8 mouse cellular contexts compared by ENCODE assay signal in genomic region chr11:94129261-94130059, GRCm38 (mm10).
DNase-seq lines count a peak whose midpoint lies in the region; ATAC-seq and TF ChIP-seq lines count a peak whose summit lies in the region.

No protein-coding gene starts in this region.

- WGBS in hindbrain, embryonic 14.5 days = 63% methylated on average over 12 of the region's 12 CpGs
- WGBS in midbrain, postnatal 0 days = 62% methylated on average over 12 of the region's 12 CpGs

- no peaks in the 10 kb centered on the region for H3K9me3 ChIP-seq in hindbrain, embryonic 14.5 days (ENCODE audit: control insufficient read depth, low read length)
- no peaks in the 10 kb centered on the region for H3K9me3 ChIP-seq in midbrain, postnatal 0 days (ENCODE audit: low read length)

- H3K36me3 ChIP-seq in hindbrain, embryonic 14.5 days (replicated peaks; ENCODE audit: control insufficient read depth, insufficient read depth) = peaks cover 33% of the 10 kb centered on the region
- peaks cover 10% of the 10 kb centered on the region for H3K36me3 ChIP-seq in midbrain, postnatal 0 days (ENCODE audit: insufficient read depth, low read length)

- no peak overlapping the region for H3K4me2 ChIP-seq in hindbrain, embryonic 14.5 days (replicated peaks)
- no peak overlapping the region for H3K4me2 ChIP-seq in midbrain, postnatal 0 days (ENCODE audit: low read depth, low read length, poor library complexity, severe bottlenecking)

- H3K27me3 ChIP-seq in hindbrain, embryonic 14.5 days (ENCODE audit: control insufficient read depth, insufficient read depth, low read length) = no peaks in the 10 kb centered on the region
- no peaks in the 10 kb centered on the region for H3K27me3 ChIP-seq in midbrain, postnatal 0 days (ENCODE audit: insufficient read depth, low read length)

- H3K4me3 ChIP-seq in hindbrain, embryonic 14.5 days (replicated peaks; ENCODE audit: low read length) = no peak overlapping the region
- no peak overlapping the region for H3K4me3 ChIP-seq in midbrain, postnatal 0 days (ENCODE audit: low read depth, low read length)

- H3K27ac ChIP-seq in hindbrain, embryonic 14.5 days = peak overlapping the region; percentile 26; the same call in 1 of the 2 replicates
- no peak overlapping the region for H3K27ac ChIP-seq in midbrain, postnatal 0 days (ENCODE audit: low read depth, low read length)

- H3K4me1 ChIP-seq in hindbrain, embryonic 14.5 days (replicated peaks; ENCODE audit: control insufficient read depth, insufficient read depth, low read length) = 0 out of 2 replicates have a peak, but pooled peaks cover 8% of the 10 kb centered on the region
- H3K4me1 ChIP-seq in midbrain, postnatal 0 days (ENCODE audit: insufficient read depth, low read length) = peaks cover 2% of the 10 kb centered on the region; the same call in 1 of the 2 replicates

- intact Hi-C loops in left cerebral cortex, postnatal 36 days (cut with DNase I) = loop anchor here (2.0 to 10.0 kb wide), 2 partner anchors 97 to 355 kb away; partner anchors contain the start of gene Spata20

- DNase-seq in 3T3-L1 (ENCODE audit: low read depth, low spot score) = peak; percentile 85
- peak; percentile 87 for DNase-seq in ES-CJ7 (ENCODE audit: low read depth, low spot score)
- DNase-seq in cerebellum, adult 18-20 months = peak; percentile 73 to 79
- peak; percentile 77 for DNase-seq in forelimb bud, embryonic 11.5 days (ENCODE audit: low read depth, low spot score)
- peak; percentile 81 for DNase-seq in hindbrain, embryonic 14.5 days (ENCODE audit: low spot score)
- DNase-seq in left cerebral cortex, postnatal 36 days (ENCODE audit: low spot score in 2 of 2) = peak; percentile 60 to 63
- DNase-seq in midbrain, postnatal 0 days (ENCODE audit: low spot score) = peak; percentile 89
- peak; percentile 60 for DNase-seq in testis, postnatal 10 days (ENCODE audit: low spot score)

- ATAC-seq in hindbrain, embryonic 14.5 days (ENCODE audit: low FRiP score) = 0 out of 2 replicates have a peak, but pooled peaks have one; percentile 12
- peak; percentile 28; the same call in 1 of the 2 replicates for ATAC-seq in midbrain, postnatal 0 days (ENCODE audit: low FRiP score)

- no peak overlapping the region for H3K9ac ChIP-seq in hindbrain, embryonic 14.5 days
- H3K9ac ChIP-seq in midbrain, postnatal 0 days (replicated peaks; ENCODE audit: low read length, poor library complexity, severe bottlenecking) = 0 out of 2 replicates have a peak overlapping the region, but pooled peaks have one; percentile 5

- TF ChIP-seq CTCF in midbrain, postnatal 0 days (IDR thresholded peaks at IDR 0.05) = peak; percentile 89
